Mouse (Mus musculus) testis, adult 2 months (tissue): ENCODE measurements around the gene Mcm3.

Experiments used
- CTCF ChIP-seq: fragments of 200-500 bp; IDR thresholded peaks from 2 replicates; pipeline ENCODE4 v1.5.1; 2012; ENCODE audit warnings: low read depth, mild to moderate bottlenecking, inconsistent platforms, low read length, moderate library complexity; ENCODE audit not compliant: control insufficient read depth, insufficient read depth, insufficient replicate concordance
- POLR2A ChIP-seq: fragments of 200-500 bp; IDR thresholded peaks from 2 replicates; pipeline ENCODE4 v1.6.1; 2012; ENCODE audit warnings: low read depth, mild to moderate bottlenecking, inconsistent platforms, low read length, moderate library complexity; ENCODE audit not compliant: control insufficient read depth

DNA sequence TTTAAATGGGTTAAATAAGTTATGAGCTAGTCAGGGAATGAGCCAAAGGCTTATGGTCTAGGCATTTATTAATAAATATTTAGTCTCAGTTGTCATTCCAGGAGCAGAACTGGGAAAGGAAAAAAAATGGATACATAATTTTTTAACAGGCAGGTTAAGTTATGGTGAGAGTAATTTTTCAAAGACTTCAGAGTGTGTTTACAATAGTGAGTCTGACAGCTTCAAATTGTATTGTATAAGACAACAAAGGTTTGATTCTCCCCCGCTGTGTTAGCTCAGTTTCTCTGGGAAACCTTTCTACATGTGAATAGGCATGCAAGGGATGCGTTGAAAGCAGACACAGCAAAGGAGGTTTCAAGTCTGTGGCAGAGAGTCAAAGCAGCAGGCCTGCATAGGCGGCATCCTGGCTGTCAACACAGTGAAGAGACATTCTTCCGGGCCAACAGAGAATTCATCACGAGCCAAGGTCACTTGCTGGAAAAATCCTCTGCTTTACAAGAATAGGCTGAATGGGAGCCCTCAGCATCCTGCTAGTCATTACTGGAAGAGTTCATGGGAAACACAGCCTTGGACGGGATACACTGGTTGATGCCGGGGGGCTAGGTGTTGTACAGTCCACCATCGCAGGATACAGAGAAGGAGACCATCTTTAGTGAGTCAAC lies 47.3 kb upstream of the Mcm3 start:
- TF ChIP-seq POLR2A (no peak), CTCF (no peak)
